Mouse (Mus musculus): ENCODE results near the gene Tmod3. TPM values are rescaled to one million over a fixed set of nuclear protein-coding genes. Genes with fewer than 3 reads are reported as not detected.
A peak's percentile ranks its signal among the peaks of the same experiment; 100 is the strongest.
"Not testable (repeated sequence)": the region's sequence is repeated elsewhere in the genome, so short reads cannot be mapped to it uniquely, and the experiment has no call there.

Gene Tmod3
- polyA plus RNA-seq, 1 experiment from 2014 or later: 65.5 TPM

- H3K27ac ChIP-seq (ENCODE audit: low read depth, low read length): no peak overlapping the region; the same call in 1 of the 2 replicates
- H3K36me3 ChIP-seq (ENCODE audit: control insufficient read depth, insufficient read depth): no peaks in the 10 kb centered on the region
- ATAC-seq: 0 out of 2 replicates have a peak, but pooled peaks have one; percentile 66
- no peaks in the 10 kb centered on the region for H3K4me1 ChIP-seq (replicated peaks; ENCODE audit: control insufficient read depth, insufficient read depth, low read length)
- TF ChIP-seq CTCF (IDR thresholded peaks at IDR 0.05; ENCODE audit: low read depth): no peak
- H3K4me3 ChIP-seq (ENCODE audit: low read depth, low read length): no peak overlapping the region
- H3K4me2 ChIP-seq (replicated peaks; ENCODE audit: low read depth): 0 out of 2 replicates have a peak overlapping the region, but pooled peaks have one; percentile 9
- WGBS: 54% methylated on average over 12 of the region's 12 CpGs
- H3K9ac ChIP-seq (ENCODE audit: low read depth, low read length): no peak overlapping the region
- no peaks in the 10 kb centered on the region for H3K27me3 ChIP-seq (replicated peaks; ENCODE audit: control insufficient read depth, insufficient read depth, low read length)
- no peaks in the 10 kb centered on the region; the same call in 1 of the 2 replicates for H3K9me3 ChIP-seq (ENCODE audit: control insufficient read depth)
Measured at GRCm38 (mm10) chr9:75546885-75547553, 12.4 kb downstream of the Tmod3 start.

- no peaks in the 10 kb centered on the region; the same call in 1 of the 2 replicates for H3K9me3 ChIP-seq (ENCODE audit: control insufficient read depth)
- WGBS: 66% methylated on average over 8 of the region's 8 CpGs
- H3K9ac ChIP-seq (ENCODE audit: low read depth, low read length): no peak overlapping the region
- no peak overlapping the region for H3K4me3 ChIP-seq (ENCODE audit: low read depth, low read length)
- H3K36me3 ChIP-seq (ENCODE audit: control insufficient read depth, insufficient read depth): no peaks in the 10 kb centered on the region
- H3K4me2 ChIP-seq (replicated peaks; ENCODE audit: low read depth): no peak overlapping the region
- H3K4me1 ChIP-seq (replicated peaks; ENCODE audit: control insufficient read depth, insufficient read depth, low read length): peaks cover 5% of the 10 kb centered on the region; the same call in 1 of the 2 replicates
- H3K27ac ChIP-seq (ENCODE audit: low read depth, low read length): no peak overlapping the region
- TF ChIP-seq CTCF (IDR thresholded peaks at IDR 0.05; ENCODE audit: low read depth): no peak
- no peaks in the 10 kb centered on the region for H3K27me3 ChIP-seq (replicated peaks; ENCODE audit: control insufficient read depth, insufficient read depth, low read length)
- ATAC-seq: 0 out of 2 replicates have a peak, but pooled peaks have one; percentile 49
Measured at GRCm38 (mm10) chr9:75545514-75545913, 13.9 kb downstream of the Tmod3 start.

GRCm38 (mm10) chr9:75541497-75541896 lies 18.0 kb downstream of the Tmod3 start:
- ATAC-seq: no peak
- no peaks in the 10 kb centered on the region for H3K27me3 ChIP-seq (replicated peaks; ENCODE audit: control insufficient read depth, insufficient read depth, low read length)
- H3K4me1 ChIP-seq (replicated peaks; ENCODE audit: control insufficient read depth, insufficient read depth, low read length): peaks cover 5% of the 10 kb centered on the region; the same call in 1 of the 2 replicates
- no peak overlapping the region for H3K9ac ChIP-seq (ENCODE audit: low read depth, low read length)
- no peaks in the 10 kb centered on the region for H3K36me3 ChIP-seq (ENCODE audit: control insufficient read depth, insufficient read depth)
- TF ChIP-seq CTCF (IDR thresholded peaks at IDR 0.05; ENCODE audit: low read depth): no peak
- whole genome bisulfite sequencing: 12% methylated on average over 5 of the region's 5 CpGs
- H3K4me3 ChIP-seq (ENCODE audit: low read depth, low read length): no peak overlapping the region
- H3K4me2 ChIP-seq (replicated peaks; ENCODE audit: low read depth): no peak overlapping the region
- no peaks in the 10 kb centered on the region for H3K9me3 ChIP-seq (ENCODE audit: control insufficient read depth)
- H3K27ac ChIP-seq (ENCODE audit: low read depth, low read length): no peak overlapping the region

- no peak for TF ChIP-seq CTCF (IDR thresholded peaks at IDR 0.05; ENCODE audit: low read depth)
- Histone ChIP-seq H3K4me2 (replicated peaks; ENCODE audit: low read depth) (no peak overlapping the region), H3K9me3 (ENCODE audit: control insufficient read depth) (no peaks in the 10 kb centered on the region), H3K9ac (ENCODE audit: low read depth, low read length) (no peak overlapping the region), H3K4me3 (ENCODE audit: low read depth, low read length) (no peak overlapping the region), H3K27me3 (replicated peaks; ENCODE audit: control insufficient read depth, insufficient read depth, low read length) (no peaks in the 10 kb centered on the region), H3K36me3 (ENCODE audit: control insufficient read depth, insufficient read depth) (0 out of 2 replicates have a peak, but pooled peaks cover 5% of the 10 kb centered on the region), H3K4me1 (replicated peaks; ENCODE audit: control insufficient read depth, insufficient read depth, low read length) (peaks cover 2% of the 10 kb centered on the region; the same call in 1 of the 2 replicates), H3K27ac (ENCODE audit: low read depth, low read length) (no peak overlapping the region)
- no peak for ATAC-seq
- 72% methylated on average over 1 of the region's 1 CpGs for WGBS
Measured at GRCm38 (mm10) chr9:75536422-75536821, 23.0 kb downstream of the Tmod3 start.

GRCm38 (mm10) chr9:75534431-75534962 lies 25.0 kb downstream of the Tmod3 start:
- no peak for TF ChIP-seq CTCF (IDR thresholded peaks at IDR 0.05; ENCODE audit: low read depth)
- no peak overlapping the region for H3K4me2 ChIP-seq (replicated peaks; ENCODE audit: low read depth)
- H3K9ac ChIP-seq (ENCODE audit: low read depth, low read length): no peak overlapping the region
- no peak overlapping the region for H3K4me3 ChIP-seq (ENCODE audit: low read depth, low read length)
- 91% methylated on average over 8 of the region's 8 CpGs for WGBS
- ATAC-seq: no peak
- H3K36me3 ChIP-seq (ENCODE audit: control insufficient read depth, insufficient read depth): peaks cover 9% of the 10 kb centered on the region; the same call in 1 of the 2 replicates
- no peak overlapping the region for H3K27ac ChIP-seq (ENCODE audit: low read depth, low read length)
- H3K9me3 ChIP-seq (ENCODE audit: control insufficient read depth): no peaks in the 10 kb centered on the region
- H3K4me1 ChIP-seq (replicated peaks; ENCODE audit: control insufficient read depth, insufficient read depth, low read length): no peaks in the 10 kb centered on the region
- H3K27me3 ChIP-seq (replicated peaks; ENCODE audit: control insufficient read depth, insufficient read depth, low read length): no peaks in the 10 kb centered on the region

- WGBS: 66% methylated on average over 8 of the region's 9 CpGs
- not testable (repeated sequence) for H3K9ac ChIP-seq (ENCODE audit: low read depth, low read length); H3K4me3 ChIP-seq (ENCODE audit: low read depth, low read length); H3K4me1 ChIP-seq (replicated peaks; ENCODE audit: control insufficient read depth, insufficient read depth, low read length); ATAC-seq; H3K4me2 ChIP-seq (replicated peaks; ENCODE audit: low read depth); H3K27me3 ChIP-seq (replicated peaks; ENCODE audit: control insufficient read depth, insufficient read depth, low read length); H3K9me3 ChIP-seq (ENCODE audit: control insufficient read depth); H3K27ac ChIP-seq (ENCODE audit: low read depth, low read length)
- H3K36me3 ChIP-seq (ENCODE audit: control insufficient read depth, insufficient read depth): peaks cover 16% of the 10 kb centered on the region; the same call in 1 of the 2 replicates
Measured at GRCm38 (mm10) chr9:75532989-75533388, 26.5 kb downstream of the Tmod3 start.

All from intestine, postnatal 0 days (tissue).